Mouse (Mus musculus) limb, embryonic 13.5 days (tissue): ENCODE results near the gene Sgms1. TPM values are rescaled to one million over a fixed set of nuclear protein-coding genes. Genes with fewer than 3 reads are reported as not detected.

Experiments
- ATAC-seq: fragments of 200-750 bp; cut with Nextera tagmentation; 2 replicates; pipeline ENCODE4 v1.8.0; 2017; ENCODE audit warnings: low read depth, moderate number of reproducible peaks, moderate TSS enrichment; ENCODE audit not compliant: low FRiP score
- H3K27ac ChIP-seq: fragments of 300-500 bp; sonication (generic); 2 replicates; pipeline ENCODE4 v1.5.1; 2015; ENCODE audit warnings: inconsistent platforms, mild to moderate bottlenecking, moderate library complexity
- H3K27me3 ChIP-seq: fragments of 300-500 bp; sonication (generic); 2 replicates; pipeline ENCODE4 v1.6.1; 2015; ENCODE audit warnings: mild to moderate bottlenecking, inconsistent platforms
- H3K36me3 ChIP-seq: fragments of 300-500 bp; sonication (generic); 2 replicates; pipeline ENCODE4 v1.6.1; 2015; ENCODE audit warnings: inconsistent platforms, mild to moderate bottlenecking, moderate library complexity
- H3K4me1 ChIP-seq: fragments of 300-500 bp; sonication (generic); 2 replicates; pipeline ENCODE4 v1.6.1; 2015; ENCODE audit warnings: inconsistent platforms
- H3K4me2 ChIP-seq: fragments of 300-500 bp; sonication (generic); replicated peaks from 2 replicates; pipeline ENCODE4 v1.6.1; 2015; ENCODE audit warnings: inconsistent platforms, mild to moderate bottlenecking, moderate library complexity
- H3K4me3 ChIP-seq: fragments of 300-500 bp; sonication (generic); 2 replicates; pipeline ENCODE4 v1.5.1; 2015; ENCODE audit warnings: moderate library complexity, mild to moderate bottlenecking, inconsistent platforms
- H3K9ac ChIP-seq: fragments of 300-500 bp; sonication (generic); 2 replicates; pipeline ENCODE4 v1.6.1; 2015; ENCODE audit warnings: mild to moderate bottlenecking, inconsistent platforms
- H3K9me3 ChIP-seq: fragments of 300-500 bp; sonication (generic); 2 replicates; pipeline ENCODE4 v1.6.1; 2016; ENCODE audit warnings: inconsistent platforms
- WGBS: fragments of 180-500 bp; shearing (Covaris S2); methylation state at CpG from one replicate; pipeline ENCODE4 v1.1.7; 2015; 5-methylcytosine and 5-hydroxymethylcytosine counted together
- polyA plus RNA-seq: library from polyadenylated mRNA; unstranded; fragments of >200 nt; fragmentation: Nextera tagmentation; extraction: Ambion mirVana; gene quantifications from 2 replicates; pipeline ENCODE4 v1.2.1, GENCODE M21; 2015

Sgms1 gene
- polyA plus RNA-seq = 31.2 and 32.0 TPM in 2 replicates

DNA sequence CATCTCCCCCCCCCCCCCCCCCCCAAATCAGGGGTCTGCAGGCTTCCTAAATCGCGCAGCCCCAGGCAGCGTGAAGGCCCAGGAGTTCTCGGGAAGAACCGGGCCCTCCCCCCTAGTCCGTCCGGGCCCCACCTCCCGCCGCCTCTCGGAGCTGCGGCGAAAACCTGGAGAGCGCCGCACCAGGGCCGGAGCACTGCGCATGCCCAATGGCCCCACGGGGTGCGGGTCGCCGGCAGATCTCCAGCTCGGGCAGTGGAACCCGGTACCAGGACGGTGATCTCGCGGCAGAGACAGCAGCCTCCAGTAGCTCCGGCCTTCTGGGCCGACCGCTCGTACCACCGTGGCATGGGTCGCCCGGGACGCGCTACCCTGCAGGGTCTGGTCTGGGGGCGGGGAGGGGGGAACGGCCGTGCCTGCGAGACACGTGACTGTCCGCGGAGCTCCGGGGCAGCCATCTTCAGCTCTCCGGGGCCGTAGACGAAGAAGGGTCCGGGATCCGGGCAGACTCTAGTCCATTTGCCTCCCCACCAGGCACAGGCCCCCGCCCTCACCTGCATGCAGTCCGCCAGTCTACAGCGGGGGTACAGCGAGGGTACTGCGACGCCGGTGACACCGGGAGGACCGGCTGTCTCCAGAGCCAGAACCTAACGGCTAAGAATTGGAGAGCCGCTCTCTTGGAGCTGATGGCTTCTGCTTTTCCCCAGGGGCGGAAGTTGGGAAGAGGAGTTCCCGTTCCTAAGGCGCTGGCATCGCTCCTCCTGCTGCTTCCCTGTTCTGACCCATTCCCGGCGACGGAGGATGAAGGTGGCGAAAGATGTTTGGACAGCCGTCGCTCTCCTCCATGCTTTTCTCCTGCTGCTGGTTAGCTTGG is at the start of gene Sgms1:
Gene Sgms1, minus strand, starts transcription at position 714 of the 871 bp plus-strand sequence.
- peaks cover 28% of the 10 kb centered on the region for H3K4me1 ChIP-seq
- H3K9me3 ChIP-seq = no peaks in the 10 kb centered on the region
- H3K27ac ChIP-seq = peak within 1 kb of the TSS; percentile 94
- ATAC-seq = peak; percentile 95
- peak within 1 kb of the TSS; percentile 92 for H3K4me2 ChIP-seq
- 0 out of 2 replicates have a peak, but pooled peaks cover 3% of the 10 kb centered on the region for H3K36me3 ChIP-seq
- 2% methylated on average over 64 of the region's 68 CpGs for WGBS
- H3K27me3 ChIP-seq = no peaks in the 10 kb centered on the region
- peak within 1 kb of the TSS; percentile 84 for H3K4me3 ChIP-seq
- peak within 1 kb of the TSS; percentile 77 for H3K9ac ChIP-seq

DNA sequence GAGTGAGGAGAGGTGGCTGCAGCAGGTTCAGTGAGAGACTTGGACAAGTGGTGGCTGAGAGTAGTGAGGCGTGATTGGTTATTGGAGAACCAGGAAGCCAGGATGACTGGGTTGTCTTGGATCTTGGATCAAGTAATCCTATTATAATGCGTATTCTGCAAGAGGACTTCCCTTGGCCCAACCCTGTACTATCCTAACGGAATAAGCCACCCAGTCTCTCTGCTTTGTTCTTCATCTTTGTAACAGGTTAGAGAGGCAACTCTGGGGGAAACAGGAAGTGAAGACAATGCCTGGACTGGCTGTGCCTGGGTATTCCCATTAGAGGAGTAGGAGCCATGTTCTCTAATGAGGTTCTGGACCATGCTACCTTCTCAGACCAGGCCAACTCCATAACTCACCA is 36.3 kb upstream of the Sgms1 start:
- no peaks in the 10 kb centered on the region for H3K9me3 ChIP-seq
- H3K4me3 ChIP-seq = no peak overlapping the region
- no peaks in the 10 kb centered on the region for H3K36me3 ChIP-seq
- H3K4me2 ChIP-seq = no peak overlapping the region
- no peak for ATAC-seq
- H3K27ac ChIP-seq = no peak overlapping the region
- H3K27me3 ChIP-seq = no peaks in the 10 kb centered on the region
- WGBS = 88% methylated on average over 3 of the region's 3 CpGs
- H3K9ac ChIP-seq = no peak overlapping the region
- no peaks in the 10 kb centered on the region for H3K4me1 ChIP-seq

DNA sequence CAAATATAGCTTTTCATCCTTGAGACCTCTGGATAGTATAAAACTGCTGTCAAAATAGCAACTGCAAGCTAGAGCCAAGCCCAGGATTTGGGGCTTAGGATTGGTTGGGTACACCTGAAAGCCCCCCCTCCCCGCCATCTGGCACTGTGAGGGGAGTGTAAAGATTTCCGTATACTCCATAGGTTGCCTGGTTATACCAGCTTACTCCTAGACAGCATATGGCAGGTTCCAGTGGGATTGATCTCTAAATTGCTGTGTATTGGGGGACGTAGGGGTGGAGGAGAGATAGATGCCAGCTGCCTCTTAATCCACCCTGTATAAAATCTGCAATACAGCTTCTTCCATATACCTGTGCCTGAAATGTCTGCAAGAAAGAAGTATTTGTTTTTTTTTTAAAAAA is 35.2 kb upstream of the Sgms1 start:
- Histone ChIP-seq H3K4me1 (no peaks in the 10 kb centered on the region), H3K4me3 (no peak overlapping the region), H3K27ac (no peak overlapping the region), H3K9me3 (no peaks in the 10 kb centered on the region), H3K27me3 (no peaks in the 10 kb centered on the region), H3K9ac (no peak overlapping the region), H3K36me3 (no peaks in the 10 kb centered on the region), H3K4me2 (no peak overlapping the region)
- 81% methylated on average over 3 of the region's 3 CpGs for WGBS
- no peak for ATAC-seq

DNA sequence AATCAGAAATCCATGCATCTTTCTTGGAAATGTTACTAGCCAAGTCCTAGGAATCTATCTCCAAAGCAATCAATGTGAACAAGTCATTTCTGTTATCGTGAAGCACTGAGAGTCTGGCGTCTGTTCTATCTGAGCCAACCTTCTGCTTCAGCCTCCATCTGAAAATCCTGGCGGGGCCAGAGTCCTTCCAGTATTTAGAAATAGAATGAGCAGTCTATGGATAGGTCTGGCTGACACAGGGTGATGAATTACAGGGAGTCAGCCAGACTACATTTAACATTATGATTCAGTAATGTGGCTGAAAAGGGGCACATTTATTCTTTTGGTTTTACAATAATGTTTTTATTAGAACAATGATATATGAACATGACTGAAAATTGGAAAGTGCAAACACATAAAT is 29.6 kb upstream of the Sgms1 start:
- ATAC-seq = no peak

DNA sequence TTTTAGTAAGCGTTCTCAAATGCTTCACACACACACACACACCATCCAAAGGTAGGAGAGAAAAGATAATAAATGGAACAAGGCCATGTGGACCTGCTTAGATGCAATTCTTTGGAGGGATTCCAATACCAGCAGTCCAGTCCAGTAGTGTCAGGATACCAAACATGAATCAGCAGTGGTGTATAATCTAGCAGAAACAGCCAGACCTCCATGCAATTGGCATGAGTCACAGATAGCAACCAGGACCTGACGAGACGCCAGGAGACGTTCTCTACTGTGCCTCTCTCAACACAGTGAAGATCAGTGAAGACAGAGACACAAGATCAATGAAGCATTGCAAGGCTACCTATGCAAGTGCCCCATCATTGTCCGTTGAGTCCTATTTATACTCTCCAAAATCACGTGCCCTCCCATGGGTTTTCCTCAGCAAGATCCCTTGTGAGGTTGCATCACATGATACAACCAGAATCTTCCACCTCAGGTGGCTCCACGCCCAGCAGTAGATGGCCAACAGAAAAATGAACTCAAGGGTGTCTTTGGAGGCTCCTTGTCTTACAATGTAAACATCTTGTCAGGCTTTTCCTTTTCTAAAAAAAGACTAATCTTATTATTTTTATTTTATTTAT is 27.3 kb upstream of the Sgms1 start:
- ATAC-seq = no peak
- 88% methylated on average over 7 of the region's 7 CpGs for WGBS
- Histone ChIP-seq H3K27ac (no peak overlapping the region), H3K9me3 (no peaks in the 10 kb centered on the region), H3K27me3 (no peaks in the 10 kb centered on the region), H3K4me3 (no peak overlapping the region), H3K36me3 (no peaks in the 10 kb centered on the region), H3K9ac (no peak overlapping the region), H3K4me1 (no peaks in the 10 kb centered on the region), H3K4me2 (no peak overlapping the region)

More for the DNA sequence above, 29.6 kb upstream of the Sgms1 start:
- H3K4me3 ChIP-seq = no peak overlapping the region
- no peak overlapping the region for H3K9ac ChIP-seq
- H3K4me1 ChIP-seq = no peaks in the 10 kb centered on the region
- 74% methylated on average over 3 of the region's 3 CpGs for whole genome bisulfite sequencing
- no peaks in the 10 kb centered on the region for H3K27me3 ChIP-seq
- H3K4me2 ChIP-seq = no peak overlapping the region
- no peaks in the 10 kb centered on the region for H3K36me3 ChIP-seq
- no peak overlapping the region for H3K27ac ChIP-seq
- H3K9me3 ChIP-seq = no peaks in the 10 kb centered on the region

DNA sequence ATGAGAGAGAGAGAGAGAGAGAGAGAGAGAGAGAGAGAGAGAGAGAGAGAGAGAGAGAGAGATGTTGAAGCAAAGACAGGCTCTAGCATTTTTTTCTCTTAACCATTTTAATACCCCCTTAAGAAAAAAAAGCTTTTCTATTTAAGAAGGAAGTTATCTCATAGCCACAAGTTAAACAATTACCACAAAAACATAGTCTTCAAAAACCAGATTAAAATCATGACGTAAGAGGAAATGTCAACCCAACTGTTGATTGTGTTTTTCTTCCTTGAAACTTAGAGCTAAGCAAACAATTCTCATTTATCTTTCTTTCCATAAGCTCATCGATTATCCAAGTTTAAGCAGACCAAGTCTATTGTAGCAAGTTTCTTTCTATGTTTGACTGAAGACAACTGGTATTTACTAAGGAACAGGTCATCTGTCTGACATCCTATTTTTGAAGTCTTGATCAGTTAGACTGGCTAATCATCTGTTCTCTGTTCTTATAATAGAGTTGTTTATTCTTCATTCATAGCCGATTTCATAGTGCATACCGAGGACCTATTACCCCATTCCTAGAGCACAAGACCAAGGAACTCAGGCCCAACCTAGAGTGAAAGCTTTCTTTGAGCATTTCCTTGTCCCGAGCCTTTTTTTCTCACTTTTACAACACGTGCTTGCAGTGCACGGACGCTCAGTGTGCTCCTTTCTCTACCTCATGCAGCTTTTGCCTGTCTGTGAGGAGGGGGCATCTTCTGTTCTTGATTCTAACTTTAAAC is 20.3 kb upstream of the Sgms1 start:
- 78% methylated on average over 8 of the region's 8 CpGs for WGBS
- H3K4me1 ChIP-seq = no peaks in the 10 kb centered on the region
- no peaks in the 10 kb centered on the region for H3K9me3 ChIP-seq
- H3K4me3 ChIP-seq = no peak overlapping the region
- H3K27ac ChIP-seq = no peak overlapping the region
- no peak for ATAC-seq
- H3K9ac ChIP-seq = no peak overlapping the region
- H3K4me2 ChIP-seq = no peak overlapping the region
- H3K36me3 ChIP-seq = no peaks in the 10 kb centered on the region
- no peaks in the 10 kb centered on the region for H3K27me3 ChIP-seq

DNA sequence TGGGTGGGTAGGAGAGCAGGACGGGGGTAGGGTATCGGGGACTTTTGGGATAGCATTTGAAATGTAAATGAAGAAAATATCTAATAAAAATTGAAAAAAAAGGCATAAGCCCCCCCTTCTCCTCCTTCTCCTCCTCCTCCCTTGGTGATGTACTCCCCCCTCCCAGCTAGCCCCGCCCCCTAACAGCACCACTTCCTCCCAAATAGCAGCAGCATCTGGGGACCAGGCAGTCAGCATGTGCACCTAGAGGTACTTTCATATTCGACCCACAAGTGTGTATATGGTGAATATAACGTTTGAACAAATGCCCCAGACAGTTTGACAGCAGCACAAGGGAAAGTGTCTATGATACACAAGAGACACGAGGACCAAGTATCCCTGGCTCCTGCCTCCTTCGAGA is 17.2 kb upstream of the Sgms1 start:
- no peaks in the 10 kb centered on the region for H3K27me3 ChIP-seq
- no peaks in the 10 kb centered on the region for H3K9me3 ChIP-seq
- no peak overlapping the region for H3K4me3 ChIP-seq
- no peak overlapping the region for H3K4me2 ChIP-seq
- no peaks in the 10 kb centered on the region for H3K36me3 ChIP-seq
- no peaks in the 10 kb centered on the region for H3K4me1 ChIP-seq
- WGBS = 67% methylated on average over 7 of the region's 7 CpGs
- ATAC-seq = no peak
- no peak overlapping the region for H3K27ac ChIP-seq
- H3K9ac ChIP-seq = no peak overlapping the region

DNA sequence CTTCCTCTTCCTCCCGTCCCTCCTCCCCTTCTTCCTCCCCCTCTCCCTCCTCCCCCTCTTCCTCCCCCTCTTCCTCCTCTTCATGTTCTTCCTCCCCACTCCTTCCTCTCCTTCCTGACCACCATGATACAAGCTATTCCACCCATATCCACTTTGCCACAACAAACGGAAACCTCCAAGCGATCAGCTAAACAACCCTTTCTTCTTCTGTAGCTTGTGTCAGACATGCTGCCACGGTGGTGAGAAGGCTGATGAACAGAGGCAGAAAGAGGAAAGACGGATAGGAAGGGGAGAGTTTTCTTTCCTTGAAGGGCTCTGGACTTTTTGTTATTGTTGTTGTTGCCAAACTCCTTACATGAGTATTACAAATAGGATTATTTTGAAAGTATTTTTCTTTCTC is 14.9 kb upstream of the Sgms1 start:
- Histone ChIP-seq H3K36me3 (no peaks in the 10 kb centered on the region), H3K4me2 (no peak overlapping the region), H3K4me3 (no peak overlapping the region), H3K9ac (no peak overlapping the region), H3K9me3 (no peaks in the 10 kb centered on the region), H3K4me1 (no peaks in the 10 kb centered on the region), H3K27me3 (no peaks in the 10 kb centered on the region), H3K27ac (no peak overlapping the region)
- ATAC-seq = no peak
- 76% methylated on average over 5 of the region's 5 CpGs for WGBS

DNA sequence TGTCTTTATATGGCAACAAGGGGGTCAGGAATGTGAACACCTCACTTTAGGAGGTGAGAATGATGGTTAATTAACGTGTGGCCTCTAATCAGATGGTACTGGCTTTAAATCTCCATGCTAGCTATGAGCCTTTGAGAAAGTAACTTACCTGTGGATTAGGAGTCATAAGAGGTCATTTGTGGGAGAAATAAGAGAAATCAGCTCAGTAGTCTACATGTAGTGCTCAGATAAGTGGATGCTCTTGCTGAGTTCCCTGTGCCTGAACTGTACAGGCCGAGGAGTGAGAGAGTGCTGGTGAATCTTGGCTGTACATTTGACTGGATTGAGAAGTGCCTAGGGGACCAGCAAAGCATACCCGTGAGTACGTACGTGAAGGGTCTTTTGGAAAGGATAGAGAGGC is 14.3 kb upstream of the Sgms1 start:
- 82% methylated on average over 5 of the region's 5 CpGs for WGBS
- H3K4me2 ChIP-seq = no peak overlapping the region

DNA sequence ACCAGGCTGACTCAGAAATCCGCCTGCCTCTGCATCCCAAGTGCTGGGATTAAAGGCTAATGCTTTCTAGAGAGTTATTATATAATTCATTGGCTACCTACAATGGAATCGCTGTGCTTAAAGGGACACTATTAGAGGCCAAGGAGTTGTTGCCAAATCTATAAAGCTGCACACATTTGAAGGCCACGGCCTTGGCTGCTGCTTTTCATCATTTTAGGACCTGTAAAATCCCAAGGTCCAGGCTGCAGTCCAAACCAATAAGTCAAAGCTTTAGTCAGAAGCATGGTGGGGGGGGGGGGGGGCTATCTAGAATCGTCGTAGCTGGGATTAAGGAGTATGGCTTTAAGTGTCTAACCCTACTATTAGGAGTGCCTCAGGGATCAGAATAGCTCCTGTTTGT is 9.0 kb upstream of the Sgms1 start:
- no peak overlapping the region for H3K4me3 ChIP-seq
- no peaks in the 10 kb centered on the region for H3K36me3 ChIP-seq
- WGBS = 62% methylated on average over 5 of the region's 5 CpGs
- H3K4me2 ChIP-seq = no peak overlapping the region
- no peaks in the 10 kb centered on the region for H3K9me3 ChIP-seq
- H3K27me3 ChIP-seq = no peaks in the 10 kb centered on the region; the same call in 1 of the 2 replicates
- no peak overlapping the region for H3K9ac ChIP-seq
- H3K27ac ChIP-seq = no peak overlapping the region
- H3K4me1 ChIP-seq = no peaks in the 10 kb centered on the region
- ATAC-seq = no peak

More for the DNA sequence above, 14.3 kb upstream of the Sgms1 start:
- Histone ChIP-seq H3K9ac (no peak overlapping the region), H3K27ac (no peak overlapping the region), H3K36me3 (no peaks in the 10 kb centered on the region), H3K4me1 (no peaks in the 10 kb centered on the region), H3K4me3 (no peak overlapping the region), H3K9me3 (no peaks in the 10 kb centered on the region), H3K27me3 (no peaks in the 10 kb centered on the region)
- no peak for ATAC-seq

DNA sequence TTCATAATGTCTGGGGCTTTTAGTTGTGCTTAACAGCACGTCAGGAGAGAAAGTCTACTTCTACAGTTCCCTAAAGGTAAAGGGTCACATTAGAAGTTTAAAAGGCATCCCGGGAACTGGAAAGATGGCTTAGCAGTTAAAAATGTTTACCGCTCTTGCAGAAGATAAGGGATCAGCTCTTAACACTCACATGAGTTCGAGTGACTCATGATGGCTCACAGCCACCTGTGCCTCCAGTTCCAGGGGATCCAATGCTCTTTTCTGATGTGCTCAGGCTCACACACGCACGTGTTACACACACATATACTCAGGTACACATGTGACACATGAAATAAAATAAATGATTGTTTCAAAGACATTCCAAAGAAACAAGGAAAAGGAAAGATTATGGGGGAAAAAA is 6.8 kb upstream of the Sgms1 start:
- H3K9me3 ChIP-seq = no peaks in the 10 kb centered on the region
- no peak overlapping the region for H3K4me3 ChIP-seq
- H3K4me1 ChIP-seq = 0 out of 2 replicates have a peak, but pooled peaks cover 3% of the 10 kb centered on the region
- H3K4me2 ChIP-seq = no peak overlapping the region
- no peak overlapping the region for H3K9ac ChIP-seq
- no peaks in the 10 kb centered on the region for H3K36me3 ChIP-seq
- 78% methylated on average over 6 of the region's 6 CpGs for WGBS
- ATAC-seq = no peak
- H3K27ac ChIP-seq = no peak overlapping the region
- H3K27me3 ChIP-seq = no peaks in the 10 kb centered on the region; the same call in 1 of the 2 replicates

DNA sequence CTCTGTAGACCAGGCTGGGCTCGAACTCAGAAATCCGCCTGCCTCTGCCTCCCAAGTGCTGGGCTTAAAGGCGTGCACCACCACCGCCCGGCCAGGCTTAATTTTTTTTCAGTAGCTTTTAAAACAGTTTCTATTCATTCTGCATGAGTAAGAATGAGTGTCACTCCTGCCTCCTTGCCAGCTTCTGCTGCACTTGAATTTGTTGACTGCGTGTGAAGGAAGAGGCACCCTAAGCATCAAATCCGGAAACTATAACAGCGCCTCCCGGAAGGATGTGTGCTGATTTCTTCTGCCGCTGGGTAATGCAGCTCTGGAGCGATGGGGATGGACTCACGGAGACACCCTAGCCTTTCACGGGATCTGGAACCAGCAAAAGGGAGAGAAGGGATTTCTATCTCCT is 5.3 kb upstream of the Sgms1 start:
- Histone ChIP-seq H3K4me1 (peaks cover 8% of the 10 kb centered on the region), H3K27ac (no peak overlapping the region), H3K4me2 (no peak overlapping the region), H3K4me3 (no peak overlapping the region), H3K9me3 (no peaks in the 10 kb centered on the region), H3K36me3 (0 out of 2 replicates have a peak, but pooled peaks cover 3% of the 10 kb centered on the region), H3K9ac (no peak overlapping the region), H3K27me3 (no peaks in the 10 kb centered on the region; the same call in 1 of the 2 replicates)
- WGBS = 91% methylated on average over 13 of the region's 13 CpGs
- ATAC-seq = no peak
